Mouse (Mus musculus): ENCODE measurements around the gene Myadm. TPM values are rescaled to one million over a fixed set of nuclear protein-coding genes. Genes with fewer than 3 reads are reported as not detected.
"Not testable (repeated sequence)": the region's sequence is repeated elsewhere in the genome, so short reads cannot be mapped to it uniquely, and the experiment has no call there.

Myadm gene
- polyA plus RNA-seq, 1 experiment from 2014 or later: 118 TPM

DNA sequence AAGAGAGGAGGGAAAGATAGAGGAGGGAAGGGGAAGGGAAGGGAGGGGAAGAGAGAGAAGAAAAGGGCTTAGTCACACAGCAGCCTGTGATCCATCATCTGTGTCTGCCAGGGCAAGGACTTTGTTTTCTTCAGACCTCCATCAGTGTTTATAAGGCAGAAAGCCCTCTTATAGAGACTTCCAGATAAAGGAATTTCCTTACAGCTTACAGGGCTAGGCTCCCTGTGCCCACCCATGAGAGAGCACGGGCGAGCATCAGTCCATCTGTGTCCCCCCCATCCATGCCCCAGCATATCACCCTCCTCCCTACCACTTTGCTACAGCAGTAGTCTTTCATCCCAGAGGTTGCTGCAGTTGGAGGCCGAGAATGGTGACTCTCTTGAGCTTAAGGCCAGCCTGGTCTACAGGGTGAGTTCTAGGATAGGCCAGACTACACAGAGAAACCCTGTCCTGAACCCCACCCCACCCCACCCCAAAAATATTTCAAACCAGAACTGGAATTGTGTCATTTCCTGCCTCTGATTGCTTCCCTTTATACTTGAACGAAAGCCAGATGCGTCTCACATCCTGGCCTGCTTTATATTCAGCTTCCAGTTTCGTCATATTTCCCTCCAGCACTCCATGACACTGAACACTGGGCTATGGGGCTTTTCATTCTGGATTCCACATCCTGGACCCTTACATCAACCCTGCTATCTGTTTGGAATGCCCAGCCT is 13.3 kb upstream of the Myadm start:
- peak; percentile 69 for ATAC-seq (ENCODE audit: borderline replicate concordance, extremely low read depth, low FRiP score, low TSS enrichment)
- Histone ChIP-seq H3K4me3 (no peak overlapping the region), H3K4me1 (peaks cover 8% of the 10 kb centered on the region), H3K36me3 (no peaks in the 10 kb centered on the region), H3K4me2 (peak overlapping the region; percentile 29; the same call in 1 of the 2 replicates), H3K27me3 (no peaks in the 10 kb centered on the region), H3K9me3 (no peaks in the 10 kb centered on the region), H3K9ac (no peak overlapping the region), H3K27ac (peak overlapping the region; percentile 85)
- 37% methylated on average over 6 of the region's 6 CpGs for WGBS

DNA sequence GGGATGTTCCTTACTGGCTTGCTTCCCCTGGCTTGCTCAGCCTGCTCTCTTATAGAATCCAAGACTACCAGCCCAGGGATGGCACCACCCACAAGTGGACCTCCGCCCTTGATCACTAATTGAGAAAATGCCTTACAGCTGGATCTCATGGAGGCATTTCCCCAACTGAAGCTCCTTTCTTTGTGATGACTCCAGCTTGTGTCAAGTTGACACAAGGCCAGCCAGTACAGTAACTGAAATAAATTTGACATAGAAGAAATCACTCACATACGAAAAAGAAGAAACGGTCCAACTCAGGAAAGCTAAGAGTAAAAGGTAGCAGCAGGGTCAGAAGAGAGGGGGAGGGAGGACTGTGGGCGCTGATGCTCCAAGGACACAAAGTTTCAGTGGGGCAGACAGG is 12.1 kb upstream of the Myadm start:
- not testable (repeated sequence) for H3K4me2 ChIP-seq; H3K36me3 ChIP-seq; ATAC-seq (ENCODE audit: borderline replicate concordance, extremely low read depth, low FRiP score, low TSS enrichment); H3K4me3 ChIP-seq; H3K9me3 ChIP-seq; H3K9ac ChIP-seq; H3K27me3 ChIP-seq; H3K27ac ChIP-seq
- H3K4me1 ChIP-seq: peaks cover 13% of the 10 kb centered on the region
- WGBS: 61% methylated on average over 4 of the region's 4 CpGs

DNA sequence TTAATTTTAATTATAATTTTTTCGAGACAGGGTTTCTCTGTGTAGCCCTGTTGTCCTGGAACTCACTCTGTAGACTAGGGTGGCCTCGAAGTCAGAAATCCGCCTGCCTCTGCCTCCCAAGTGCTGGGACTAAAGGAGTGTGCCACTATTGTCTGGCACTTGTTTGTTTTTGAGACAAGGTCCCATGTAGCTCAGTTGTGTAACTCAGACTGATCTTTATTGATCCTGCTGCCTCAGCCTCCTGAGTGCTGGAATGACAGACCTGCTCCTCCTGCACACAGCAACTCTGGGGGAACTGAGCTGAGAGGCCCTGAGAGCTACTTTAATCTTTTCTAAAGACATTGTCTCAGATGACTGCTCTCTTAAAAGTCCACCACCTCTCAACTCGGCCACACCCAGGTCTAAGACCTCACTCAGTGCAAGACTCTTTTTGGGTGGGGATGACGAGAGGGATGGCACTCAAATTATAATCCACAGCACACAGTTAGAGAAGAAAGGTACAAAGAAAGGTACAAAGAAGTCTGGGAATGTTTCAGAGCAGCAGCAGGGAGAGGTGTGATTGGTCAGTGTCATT is 8.7 kb upstream of the Myadm start:
- Histone ChIP-seq H3K4me3 (no peak overlapping the region), H3K4me2 (no peak overlapping the region), H3K27ac (peak overlapping the region; percentile 75), H3K9me3 (no peaks in the 10 kb centered on the region), H3K9ac (no peak overlapping the region), H3K27me3 (no peaks in the 10 kb centered on the region), H3K36me3 (no peaks in the 10 kb centered on the region), H3K4me1 (peaks cover 13% of the 10 kb centered on the region)
- ATAC-seq (ENCODE audit: borderline replicate concordance, extremely low read depth, low FRiP score, low TSS enrichment): no peak
- whole genome bisulfite sequencing: 72% methylated on average over 5 of the region's 5 CpGs

- Histone ChIP-seq H3K4me3 (no peak overlapping the region), H3K27ac (peak overlapping the region; percentile 75), H3K27me3 (no peaks in the 10 kb centered on the region), H3K36me3 (no peaks in the 10 kb centered on the region), H3K9ac (no peak overlapping the region), H3K4me2 (no peak overlapping the region), H3K9me3 (no peaks in the 10 kb centered on the region), H3K4me1 (peaks cover 10% of the 10 kb centered on the region)
- no peak for ATAC-seq (ENCODE audit: borderline replicate concordance, extremely low read depth, low FRiP score, low TSS enrichment)
- WGBS: 26% methylated on average over 8 of the region's 8 CpGs
Observed at GRCm38 (mm10) chr7:3280654-3281153, 8.2 kb upstream of the Myadm start.

DNA sequence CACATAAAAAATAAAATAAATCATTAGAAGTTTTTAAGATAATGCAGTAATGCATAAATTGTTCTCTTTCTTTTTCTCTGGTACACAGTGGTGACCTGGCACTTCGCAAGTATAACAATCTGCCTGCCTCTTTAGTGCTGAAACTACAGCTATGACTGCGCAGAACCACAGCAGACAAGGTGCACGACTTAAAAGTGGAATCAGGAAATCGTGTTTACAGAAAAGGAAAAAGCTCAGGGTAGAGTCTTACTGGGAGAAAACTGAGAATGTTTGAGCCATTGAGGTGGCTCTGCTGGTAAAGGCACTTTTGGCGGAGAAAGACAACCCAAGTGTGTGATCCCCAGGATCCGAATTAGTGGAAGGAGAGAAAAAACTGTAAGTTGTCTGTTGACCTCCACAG is 7.1 kb upstream of the Myadm start:
- H3K4me1 ChIP-seq: peaks cover 10% of the 10 kb centered on the region

GRCm38 (mm10) chr7:3283081-3283875 is 5.6 kb upstream of the Myadm start:
- Histone ChIP-seq H3K9ac (no peak overlapping the region), H3K4me2 (no peak overlapping the region), H3K27ac (no peak overlapping the region), H3K9me3 (no peaks in the 10 kb centered on the region), H3K27me3 (no peaks in the 10 kb centered on the region), H3K36me3 (no peaks in the 10 kb centered on the region), H3K4me1 (peaks cover 14% of the 10 kb centered on the region), H3K4me3 (no peak overlapping the region)
- 84% methylated on average over 11 of the region's 11 CpGs for WGBS
- ATAC-seq (ENCODE audit: borderline replicate concordance, extremely low read depth, low FRiP score, low TSS enrichment): no peak

More for the DNA sequence above, 7.1 kb upstream of the Myadm start:
- H3K36me3 ChIP-seq: no peaks in the 10 kb centered on the region
- H3K9ac ChIP-seq: no peak overlapping the region
- H3K4me3 ChIP-seq: no peak overlapping the region
- no peak overlapping the region for H3K27ac ChIP-seq
- no peak for ATAC-seq (ENCODE audit: borderline replicate concordance, extremely low read depth, low FRiP score, low TSS enrichment)
- H3K4me2 ChIP-seq: no peak overlapping the region
- WGBS: 71% methylated on average over 6 of the region's 6 CpGs
- H3K9me3 ChIP-seq: no peaks in the 10 kb centered on the region
- H3K27me3 ChIP-seq: no peaks in the 10 kb centered on the region

DNA sequence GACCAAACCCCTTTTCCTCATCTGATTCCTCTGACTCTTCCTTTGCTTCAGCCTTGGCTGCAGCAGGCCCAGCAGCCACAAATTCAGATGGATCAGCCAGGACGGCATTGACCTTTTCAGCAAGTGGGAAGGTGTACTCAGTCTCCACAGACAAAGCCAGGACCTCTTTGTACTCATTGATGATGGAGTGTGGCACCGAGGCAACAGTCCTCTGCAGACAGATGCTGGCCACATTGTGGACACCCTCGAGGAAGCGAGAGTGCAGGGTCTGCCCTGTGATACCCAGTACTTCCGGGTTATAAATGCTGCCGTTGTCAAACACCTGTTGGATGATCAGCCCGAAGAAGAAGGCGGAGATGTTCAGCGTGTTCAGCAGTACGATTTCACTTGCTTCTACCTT is 4.3 kb upstream of the Myadm start:
- Histone ChIP-seq H3K4me1 (peaks cover 22% of the 10 kb centered on the region), H3K27ac (no peak overlapping the region), H3K4me3 (no peak overlapping the region), H3K4me2 (no peak overlapping the region), H3K27me3 (no peaks in the 10 kb centered on the region), H3K36me3 (no peaks in the 10 kb centered on the region), H3K9me3 (no peaks in the 10 kb centered on the region), H3K9ac (no peak overlapping the region)
- no peak for ATAC-seq (ENCODE audit: borderline replicate concordance, extremely low read depth, low FRiP score, low TSS enrichment)
- 83% methylated on average over 10 of the region's 10 CpGs for WGBS

DNA sequence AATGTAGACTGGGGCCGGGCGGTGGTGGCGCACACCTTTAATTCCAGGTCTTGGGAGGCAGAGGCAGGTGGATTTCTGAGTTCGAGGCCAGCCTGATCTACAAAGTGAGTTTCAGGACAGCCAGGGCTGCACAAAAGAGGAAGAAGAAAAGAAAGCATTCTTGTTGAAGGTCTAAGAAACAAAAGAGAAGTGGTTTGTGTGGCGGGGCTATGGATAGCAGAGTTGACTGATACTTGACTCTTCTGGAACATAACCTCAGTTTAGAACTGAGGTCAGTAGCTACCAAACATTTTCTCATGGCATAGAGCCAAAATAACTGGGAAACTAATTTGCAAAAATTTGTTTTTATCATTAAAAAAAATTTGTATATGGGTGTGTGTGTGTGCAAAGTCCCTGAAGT is 2.8 kb upstream of the Myadm start:
- no peaks in the 10 kb centered on the region for H3K27me3 ChIP-seq
- H3K9ac ChIP-seq: no peak overlapping the region
- H3K9me3 ChIP-seq: no peaks in the 10 kb centered on the region
- no peak overlapping the region for H3K4me2 ChIP-seq
- no peaks in the 10 kb centered on the region for H3K36me3 ChIP-seq
- 89% methylated on average over 5 of the region's 5 CpGs for WGBS
- no peak overlapping the region for H3K4me3 ChIP-seq
- ATAC-seq (ENCODE audit: borderline replicate concordance, extremely low read depth, low FRiP score, low TSS enrichment): no peak
- peaks cover 22% of the 10 kb centered on the region for H3K4me1 ChIP-seq
- H3K27ac ChIP-seq: no peak overlapping the region

- ATAC-seq (ENCODE audit: borderline replicate concordance, extremely low read depth, low FRiP score, low TSS enrichment): no peak
- Histone ChIP-seq H3K36me3 (no peaks in the 10 kb centered on the region), H3K4me3 (no peak overlapping the region), H3K4me1 (peaks cover 26% of the 10 kb centered on the region), H3K9ac (no peak overlapping the region), H3K9me3 (no peaks in the 10 kb centered on the region), H3K27ac (no peak overlapping the region), H3K4me2 (no peak overlapping the region), H3K27me3 (no peaks in the 10 kb centered on the region)
- WGBS: 49% methylated on average over 7 of the region's 7 CpGs
Observed at GRCm38 (mm10) chr7:3287186-3287585, 1.7 kb upstream of the Myadm start.

DNA sequence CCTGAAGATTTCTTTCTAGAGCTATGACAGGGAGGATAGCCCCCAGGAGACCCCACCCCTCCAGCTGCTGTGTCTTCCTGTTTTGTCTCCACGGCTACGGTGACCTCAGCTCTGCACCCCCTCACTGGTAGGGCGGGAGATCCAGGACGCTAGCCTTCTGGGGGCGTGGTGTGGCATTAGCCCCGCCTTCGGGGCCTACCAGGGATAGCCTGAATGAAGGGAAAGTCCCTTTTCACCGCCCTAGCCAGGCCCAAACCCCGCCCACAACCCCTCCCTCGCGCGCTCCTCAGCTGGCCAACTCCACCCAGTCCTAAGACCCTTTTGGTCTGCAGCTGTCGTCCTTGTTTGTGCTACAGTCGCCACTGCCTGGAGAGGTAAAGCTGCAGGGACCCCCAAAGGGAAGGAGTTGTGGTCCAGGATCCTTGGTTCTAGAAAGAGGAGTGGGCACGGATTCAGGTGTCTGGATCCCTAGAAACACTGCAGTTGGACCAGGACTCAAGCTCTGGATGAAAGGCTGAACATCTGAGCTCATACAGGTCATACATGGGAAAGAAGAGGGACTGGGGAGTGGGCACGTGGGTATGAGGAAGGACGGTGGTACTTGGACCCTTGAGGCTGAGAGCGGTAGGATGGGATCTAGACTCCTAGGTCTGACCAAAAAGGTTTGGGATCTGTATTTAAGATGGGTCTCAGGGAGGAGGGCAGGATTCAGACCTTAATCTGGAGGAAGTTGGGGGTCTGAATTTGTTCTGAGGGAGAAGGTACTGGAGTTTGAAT is 1.6 kb downstream of the Myadm start:
- peaks cover 42% of the 10 kb centered on the region for H3K4me1 ChIP-seq
- no peaks in the 10 kb centered on the region for H3K9me3 ChIP-seq
- H3K36me3 ChIP-seq: peaks cover 13% of the 10 kb centered on the region
- peak overlapping the region; percentile 58 for H3K4me2 ChIP-seq
- peak overlapping the region; percentile 94 for H3K27ac ChIP-seq
- H3K27me3 ChIP-seq: no peaks in the 10 kb centered on the region
- H3K9ac ChIP-seq: peak overlapping the region; percentile 56
- ATAC-seq (ENCODE audit: borderline replicate concordance, extremely low read depth, low FRiP score, low TSS enrichment): peak; percentile 86
- H3K4me3 ChIP-seq: peak overlapping the region; percentile 55
- under 1% methylated on average over 18 of the region's 18 CpGs for WGBS

DNA sequence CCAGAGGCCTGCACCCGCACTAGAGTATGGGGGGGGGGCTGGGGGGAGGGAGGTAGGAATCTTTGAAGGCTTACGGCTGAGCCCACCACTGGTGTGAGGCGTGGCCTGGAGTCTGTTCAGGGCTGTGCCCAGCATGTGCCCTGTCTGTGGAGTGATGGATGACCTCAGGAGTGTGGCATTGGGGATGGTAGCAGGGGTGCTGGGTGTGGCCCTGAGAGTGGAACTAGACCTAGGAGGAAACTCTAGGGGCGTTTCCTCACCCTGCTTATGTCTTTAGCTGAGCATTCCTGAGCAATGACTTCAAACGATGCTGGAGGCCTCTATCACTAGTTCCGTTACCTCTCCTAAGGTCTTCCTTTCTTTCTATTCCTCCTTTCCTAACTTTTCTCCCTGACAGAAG is 2.3 kb downstream of the Myadm start:
- Histone ChIP-seq H3K27ac (peak overlapping the region; percentile 89), H3K9me3 (no peaks in the 10 kb centered on the region), H3K4me1 (peaks cover 42% of the 10 kb centered on the region), H3K4me2 (peak overlapping the region; percentile 58), H3K9ac (peak overlapping the region; percentile 31), H3K36me3 (peaks cover 19% of the 10 kb centered on the region), H3K27me3 (no peaks in the 10 kb centered on the region), H3K4me3 (peak overlapping the region; percentile 55)
- 19% methylated on average over 6 of the region's 6 CpGs for WGBS
- ATAC-seq (ENCODE audit: borderline replicate concordance, extremely low read depth, low FRiP score, low TSS enrichment): no peak

All from lung, embryonic 15.5 days (tissue).